Mouse (Mus musculus) heart, adult 2 months (tissue): ENCODE measurements around the gene Mpnd. TPM values are rescaled to one million over a fixed set of nuclear protein-coding genes. Genes with fewer than 3 reads are reported as not detected.

Source experiments
- DNase-seq, 2 experiments: peaks; one replicate each; pipeline ENCODE4 v3.0.0; 2021
- H3K27ac ChIP-seq: fragments of 200-600 bp; 2 replicates; pipeline ENCODE4 v1.8.1; 2022
- H3K27me3 ChIP-seq: fragments of 200-500 bp; 2 replicates; pipeline ENCODE4 v1.6.1; 2012; ENCODE audit warnings: mild to moderate bottlenecking, low read length, inconsistent platforms, mixed read lengths; ENCODE audit not compliant: control insufficient read depth, insufficient read depth
- H3K36me3 ChIP-seq: fragments of 200-500 bp; 2 replicates; pipeline ENCODE4 v1.6.1; 2012; ENCODE audit warnings: low read length, inconsistent platforms; ENCODE audit not compliant: control insufficient read depth, insufficient read depth
- H3K4me1 ChIP-seq: fragments of 200-500 bp; 2 replicates; pipeline ENCODE4 v1.6.1; 2011; ENCODE audit warnings: low read length; ENCODE audit not compliant: control insufficient read depth, insufficient read depth
- H3K4me3 ChIP-seq: fragments of 200-600 bp; 2 replicates; pipeline ENCODE4 v1.8.1; 2022
- H3K79me2 ChIP-seq: fragments of 200-500 bp; replicated peaks from 2 replicates; pipeline ENCODE4 v1.6.1; 2012; ENCODE audit warnings: mild to moderate bottlenecking, inconsistent platforms, low read length, moderate library complexity, mixed read lengths; ENCODE audit not compliant: control insufficient read depth, insufficient read depth
- H3K9ac ChIP-seq: fragments of 200-500 bp; 2 replicates; pipeline ENCODE4 v1.6.1; 2012; ENCODE audit warnings: low read depth, mild to moderate bottlenecking, control low read depth, inconsistent platforms, low read length, mixed read lengths
- CTCF ChIP-seq: fragments of 200-600 bp; IDR thresholded peaks from 2 replicates; pipeline ENCODE4 v1.8.1; 2022; ENCODE audit warnings: antibody characterized with exemption, mild to moderate bottlenecking, moderate library complexity
- EP300 ChIP-seq: fragments of 200-500 bp; IDR thresholded peaks from 2 replicates; pipeline ENCODE4 v1.6.1; 2011; ENCODE audit warnings: low read depth, low read length, control low read depth; ENCODE audit not compliant: insufficient read depth
- POLR2A ChIP-seq: fragments of 200-500 bp; IDR thresholded peaks from 2 replicates; pipeline ENCODE4 v1.6.1; 2011; ENCODE audit warnings: mild to moderate bottlenecking, low read depth, low read length, control low read depth; ENCODE audit not compliant: insufficient read depth
- whole genome bisulfite sequencing: fragments of 180-500 bp; shearing (Covaris S2); methylation state at CpG from one replicate; pipeline ENCODE4 v1.1.7; 2018; 5-methylcytosine and 5-hydroxymethylcytosine counted together
- intact Hi-C: fragments of 180-260 bp; cut with DNase I; formaldehyde crosslinking; loops from one replicate; pipeline ENCODE4 v1.15.1; 2025
- polyA plus RNA-seq: library from polyadenylated mRNA; depleted of rRNA; stranded (reverse); fragments of >200 nt; gene quantifications from 2 replicates; pipeline ENCODE4 v1.2.3, GENCODE M21; 2012
- total RNA-seq, 2 experiments: library from RNA; stranded (reverse); gene quantifications; 2 replicates each; pipeline ENCODE4 v1.2.3; 2021

The Mpnd gene
- total and polyA plus RNA-seq, 3 experiments: 63.1 to 78.9 (median 68.0) TPM

DNA sequence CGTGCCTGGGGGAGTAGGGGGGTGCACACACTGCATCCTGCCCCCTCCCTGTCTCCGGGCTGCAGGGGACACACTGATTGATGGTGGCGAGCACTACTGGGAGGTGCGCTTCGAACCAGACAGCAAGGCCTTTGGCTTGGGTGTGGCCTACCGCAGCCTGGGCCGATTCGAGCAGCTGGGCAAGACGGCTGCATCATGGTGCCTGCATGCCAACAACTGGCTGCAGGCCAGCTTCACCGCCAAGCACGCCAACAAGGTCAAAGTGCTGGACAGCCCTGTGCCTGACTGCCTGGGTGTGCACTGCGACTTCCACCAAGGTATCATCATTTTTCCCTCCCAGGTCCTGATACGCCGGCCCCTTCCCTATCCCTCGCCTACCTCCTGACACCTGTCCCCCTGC is 9.5 kb upstream of the Mpnd start:
- Histone ChIP-seq H3K9ac (no peak overlapping the region), H3K27ac (no peak overlapping the region), H3K79me2 (no peaks in the 10 kb centered on the region), H3K4me3 (no peak overlapping the region), H3K36me3 (no peaks in the 10 kb centered on the region), H3K4me1 (no peaks in the 10 kb centered on the region), H3K27me3 (no peaks in the 10 kb centered on the region)
- WGBS: 74% methylated on average over 15 of the region's 15 CpGs
- intact Hi-C loops: no loop called here
- no peak for TF ChIP-seq EP300
- peak in 1 of 2 experiments; percentile 52 for DNase-seq

DNA sequence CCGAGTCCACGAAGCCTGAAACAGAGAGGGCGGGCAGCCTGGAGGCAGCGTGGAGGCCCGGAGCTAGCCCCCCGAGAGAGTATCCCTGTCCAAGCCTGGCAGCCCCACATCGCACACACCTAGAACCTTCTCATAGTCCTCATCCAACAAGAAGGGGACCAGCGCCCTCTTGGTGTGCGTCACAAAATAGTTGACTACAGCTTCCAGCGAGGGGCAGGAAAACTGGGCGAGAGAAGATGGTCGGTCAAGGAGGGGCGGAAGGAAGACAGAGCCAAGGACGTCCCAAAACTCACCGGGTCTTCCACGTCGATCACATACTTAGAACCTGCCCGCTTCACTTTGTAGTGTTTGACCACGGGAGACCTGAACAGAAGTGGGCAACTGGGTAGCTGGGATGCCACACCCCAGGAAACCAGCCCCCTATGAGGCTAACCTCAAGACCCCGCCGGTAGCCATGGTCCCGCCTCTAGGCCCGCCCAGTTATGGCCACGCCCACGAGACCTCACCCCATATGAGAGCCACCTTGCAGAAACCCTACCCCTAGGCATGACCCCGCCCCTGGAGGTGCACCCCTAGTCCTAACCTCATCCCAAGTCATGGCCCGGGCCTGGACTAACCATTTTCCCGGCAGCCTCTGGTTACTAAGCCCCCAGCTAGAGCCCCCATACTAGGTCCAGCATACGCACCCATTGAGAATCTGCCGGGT is 5.6 kb upstream of the Mpnd start:
- H3K79me2 ChIP-seq: no peaks in the 10 kb centered on the region
- intact Hi-C loops: no loop called here
- TF ChIP-seq POLR2A (no peak), CTCF (no peak), EP300 (no peak)
- no peak for DNase-seq
- H3K4me3 ChIP-seq: no peak overlapping the region
- H3K4me1 ChIP-seq: no peaks in the 10 kb centered on the region; the same call in 1 of the 2 replicates
- no peaks in the 10 kb centered on the region for H3K27me3 ChIP-seq
- H3K27ac ChIP-seq: no peak overlapping the region
- WGBS: 39% methylated on average over 30 of the region's 30 CpGs
- no peak overlapping the region for H3K9ac ChIP-seq
- no peaks in the 10 kb centered on the region for H3K36me3 ChIP-seq

DNA sequence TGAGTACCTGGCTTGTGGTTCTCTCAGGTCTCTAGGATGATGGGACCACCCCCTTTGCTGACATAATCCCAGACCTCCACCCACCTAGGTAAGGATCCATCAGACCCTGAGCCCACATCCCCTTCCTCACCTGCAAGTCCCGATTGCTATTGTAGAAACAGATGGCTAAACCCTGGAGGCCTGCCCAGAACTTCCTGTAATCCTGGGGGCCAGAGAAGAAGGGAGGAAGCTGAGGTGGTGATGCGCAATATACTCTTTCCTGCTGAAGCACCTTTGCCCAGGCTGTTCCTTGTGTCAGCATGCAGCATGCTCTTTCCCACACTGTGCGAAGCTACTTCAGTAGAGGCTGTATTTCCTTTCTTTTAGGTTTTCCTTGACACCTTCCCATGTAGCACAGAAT is 2.5 kb upstream of the Mpnd start:
- H3K27me3 ChIP-seq: no peaks in the 10 kb centered on the region
- no peak for DNase-seq
- H3K4me1 ChIP-seq: peaks cover 2% of the 10 kb centered on the region; the same call in 1 of the 2 replicates
- WGBS: 49% methylated on average over 3 of the region's 3 CpGs
- no peaks in the 10 kb centered on the region for H3K36me3 ChIP-seq
- H3K9ac ChIP-seq: no peak overlapping the region
- intact Hi-C loops: no loop called here
- no peak overlapping the region for H3K4me3 ChIP-seq
- TF ChIP-seq POLR2A (no peak), EP300 (no peak), CTCF (no peak)
- H3K27ac ChIP-seq: no peak overlapping the region
- H3K79me2 ChIP-seq: no peaks in the 10 kb centered on the region

DNA sequence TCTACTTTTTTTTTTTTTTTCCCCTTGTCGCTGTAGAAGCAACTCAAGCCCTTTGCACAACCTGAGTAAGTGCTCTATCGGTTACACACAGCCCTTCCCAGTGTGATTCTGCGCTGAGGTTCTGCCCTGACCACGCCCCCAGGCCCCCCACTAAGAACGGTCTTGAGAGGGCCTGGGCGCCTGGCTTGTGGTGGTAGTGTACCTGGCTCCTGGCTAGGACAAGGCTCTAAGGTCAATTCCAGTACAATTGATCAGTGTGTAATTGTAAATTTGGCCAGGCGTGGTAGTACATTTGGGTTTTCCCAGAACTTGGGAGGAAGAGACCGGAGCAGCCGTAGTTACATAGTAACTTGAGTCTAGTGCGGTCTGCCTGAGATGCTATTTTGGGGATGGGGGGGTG is 1.4 kb downstream of the Mpnd start:
- TF ChIP-seq EP300: no peak
- no peak for TF ChIP-seq POLR2A
- TF ChIP-seq CTCF: no peak
- no peak overlapping the region for H3K9ac ChIP-seq
- H3K27ac ChIP-seq: no peak overlapping the region
- 71% methylated on average over 10 of the region's 10 CpGs for WGBS
- peaks cover 4% of the 10 kb centered on the region for H3K4me1 ChIP-seq
- intact Hi-C loops: no loop called here
- no peak for DNase-seq
- H3K79me2 ChIP-seq: no peaks in the 10 kb centered on the region
- H3K36me3 ChIP-seq: no peaks in the 10 kb centered on the region
- no peak overlapping the region for H3K4me3 ChIP-seq
- no peaks in the 10 kb centered on the region for H3K27me3 ChIP-seq

DNA sequence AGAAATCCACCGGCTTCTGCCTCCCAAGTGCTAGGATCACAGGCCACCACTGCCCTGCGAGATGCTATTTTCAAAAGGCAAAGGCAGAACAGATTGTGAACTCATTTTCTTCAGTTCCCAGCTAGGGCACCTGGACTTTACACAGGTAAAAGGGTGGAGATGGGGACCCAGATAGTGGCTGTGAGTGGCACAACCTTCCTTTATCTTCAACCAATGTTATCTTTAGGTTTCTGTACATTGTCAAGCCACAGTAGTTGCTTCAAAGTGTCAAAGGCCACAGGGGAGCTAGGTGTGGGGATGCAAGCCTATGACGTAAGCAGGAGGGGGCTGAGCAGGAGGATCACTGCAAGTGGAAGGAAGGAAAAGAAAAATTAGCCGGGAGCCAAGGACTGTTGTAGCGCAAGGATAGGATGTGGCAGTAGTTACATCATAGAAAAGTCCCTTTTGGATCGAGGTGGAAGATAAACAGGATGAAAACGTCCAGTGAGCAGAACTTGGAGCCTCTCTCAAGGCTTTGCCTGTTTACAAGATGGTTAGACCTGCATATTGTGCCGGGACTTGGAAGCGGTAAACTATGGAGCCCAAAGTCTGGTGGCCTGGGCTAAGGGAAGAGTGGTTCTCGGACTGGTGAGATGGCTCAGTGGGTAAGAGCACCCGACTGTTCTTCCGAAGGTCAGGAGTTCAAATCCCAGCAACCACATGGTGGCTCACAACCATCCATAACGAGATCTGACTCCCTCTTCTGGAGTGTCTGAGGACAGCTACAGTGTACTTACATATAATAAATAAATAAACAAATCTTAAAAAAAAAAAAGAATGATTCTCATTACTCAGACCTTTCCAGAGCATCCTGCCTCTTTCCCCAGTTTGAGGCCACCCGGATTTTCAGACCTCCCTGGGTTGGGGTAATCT is 2.2 kb downstream of the Mpnd start:
- Histone ChIP-seq H3K27ac (peak overlapping the region; percentile 87), H3K27me3 (no peaks in the 10 kb centered on the region), H3K9ac (no peak overlapping the region), H3K79me2 (no peaks in the 10 kb centered on the region), H3K4me3 (peak overlapping the region; percentile 81; the same call in 1 of the 2 replicates), H3K36me3 (no peaks in the 10 kb centered on the region), H3K4me1 (peaks cover 4% of the 10 kb centered on the region)
- intact Hi-C loops: no loop called here
- 33% methylated on average over 14 of the region's 14 CpGs for WGBS
- TF ChIP-seq EP300 (no peak), POLR2A (0 out of 2 replicates have a peak, but pooled peaks have one; percentile 65), CTCF (peak; percentile 28)
- DNase-seq: no peak
